Mouse (Mus musculus) cerebellum, adult 18-20 months (tissue): ENCODE data around the gene Fam221b.

Experiments used
- DNase-seq, 2 experiments: peaks; one replicate each; pipeline ENCODE4 v3.0.0; 2021

Fam221b gene

GRCm38 (mm10) chr4:43668782-43669427 is at the start of gene Fam221b, which contains the start of gene Tmem8b:
TSS of gene Fam221b (minus strand) at chr4:43669145.
TSS of gene Tmem8b (plus strand) at chr4:43668971.
- peak; percentile 95 to 96 for DNase-seq

- DNase-seq: no peak
These were observed 44.8 kb upstream of the Fam221b start for GRCm38 (mm10) chr4:43713652-43714219.

- DNase-seq: peak; percentile 86 to 91
These were observed 42.9 kb upstream of the Fam221b start for GRCm38 (mm10) chr4:43711821-43712220.

- DNase-seq: no peak
These were observed 40.9 kb upstream of the Fam221b start, which contains the start of gene Olfr71 for GRCm38 (mm10) chr4:43709869-43710268. TSS of gene Olfr71 (minus strand) at chr4:43710255.

GRCm38 (mm10) chr4:43705991-43706390 is 37.0 kb upstream of the Fam221b start:
- no peak for DNase-seq

- no peak for DNase-seq
These were observed 34.9 kb upstream of the Fam221b start for GRCm38 (mm10) chr4:43703851-43704250.

- DNase-seq: no peak
These were observed 34.5 kb upstream of the Fam221b start for GRCm38 (mm10) chr4:43703439-43703838.

GRCm38 (mm10) chr4:43700707-43701106 is 31.8 kb upstream of the Fam221b start, which contains the start of gene Olfr70:
TSS of gene Olfr70 (minus strand) at chr4:43700807.
- DNase-seq: no peak

- peak; percentile 48 to 49 for DNase-seq
These were observed 27.6 kb upstream of the Fam221b start for GRCm38 (mm10) chr4:43696561-43696960.

GRCm38 (mm10) chr4:43695249-43695671 is 26.3 kb upstream of the Fam221b start:
- DNase-seq: no peak

- DNase-seq: no peak
These were observed 25.7 kb upstream of the Fam221b start for GRCm38 (mm10) chr4:43694439-43695248.

GRCm38 (mm10) chr4:43693806-43694241 is 24.9 kb upstream of the Fam221b start:
- no peak for DNase-seq

- no peak for DNase-seq
These were observed 22.1 kb upstream of the Fam221b start for GRCm38 (mm10) chr4:43691026-43691425.

- no peak for DNase-seq
These were observed 21.1 kb upstream of the Fam221b start for GRCm38 (mm10) chr4:43690021-43690420.

GRCm38 (mm10) chr4:43679416-43680043 is 10.6 kb upstream of the Fam221b start:
- DNase-seq: no peak

- DNase-seq: no peak
These were observed 9.6 kb upstream of the Fam221b start for GRCm38 (mm10) chr4:43678541-43678940.

GRCm38 (mm10) chr4:43675608-43676007 is 6.7 kb upstream of the Fam221b start:
- DNase-seq: no peak

- DNase-seq: no peak
These were observed 6.0 kb upstream of the Fam221b start for GRCm38 (mm10) chr4:43674974-43675373.

- DNase-seq: no peak
These were observed 4.8 kb upstream of the Fam221b start for GRCm38 (mm10) chr4:43673703-43674102.

- DNase-seq: peak; percentile 92 to 95
These were observed 3.1 kb upstream of the Fam221b start for GRCm38 (mm10) chr4:43672070-43672469.

GRCm38 (mm10) chr4:43669428-43669794 is 466 bp upstream of the Fam221b start:
- peak in 1 of 2 experiments; percentile 75 for DNase-seq

GRCm38 (mm10) chr4:43666412-43666811 is 2.5 kb downstream of the Fam221b start:
- no peak for DNase-seq

- no peak for DNase-seq
These were observed 11.8 kb downstream of the Fam221b start for GRCm38 (mm10) chr4:43657146-43657545.
